Mouse (Mus musculus): ENCODE data around the gene Hist2h2ab. TPM values are rescaled to one million over a fixed set of nuclear protein-coding genes. Genes with fewer than 3 reads are reported as not detected.
"Not testable (repeated sequence)": the region's sequence is repeated elsewhere in the genome, so short reads cannot be mapped to it uniquely, and the experiment has no call there.

Gene Hist2h2ab
- polyA plus RNA-seq, 1 experiment from 2014 or later, result 0.72 TPM

DNA sequence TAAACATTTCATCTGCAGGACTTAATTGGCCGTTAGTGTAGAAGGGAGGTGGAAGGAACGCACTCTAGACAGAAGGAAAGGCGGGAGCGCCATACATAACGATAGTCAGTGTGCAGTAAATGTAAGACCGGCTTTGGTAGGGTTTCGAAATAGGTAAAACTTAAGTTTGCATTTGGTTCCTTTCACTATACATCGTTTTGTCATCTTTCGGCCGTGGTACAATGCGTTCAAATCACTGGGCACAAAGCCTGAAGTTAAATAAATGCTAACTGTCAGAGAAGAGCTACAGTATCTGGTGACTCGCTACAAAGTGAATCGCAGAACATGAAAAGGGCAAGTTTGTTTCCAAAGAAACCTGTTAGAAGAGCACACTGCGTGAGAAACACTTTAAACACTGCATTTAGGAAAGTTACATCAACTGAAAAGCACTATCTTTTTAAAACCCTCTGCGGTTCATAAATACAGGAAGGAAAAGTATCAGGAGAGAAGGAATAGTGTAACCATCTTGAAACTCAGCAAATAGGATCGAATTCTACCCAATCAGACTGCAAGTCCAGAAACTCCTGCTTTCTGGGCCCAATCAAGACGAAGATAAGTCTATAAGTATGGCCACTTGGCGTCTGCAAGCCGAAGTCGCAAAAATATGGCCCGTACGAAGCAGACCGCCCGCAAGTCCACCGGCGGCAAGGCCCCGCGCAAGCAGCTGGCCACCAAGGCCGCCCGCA lies 48.5 kb downstream of the Hist2h2ab start, which contains the start of gene Hist2h3b:
Hist2h3b (plus strand) TSS at position 604 of the 725 bp plus-strand sequence.
- peaks cover 20% of the 10 kb centered on the region; the same call in 1 of the 2 replicates for H3K4me1 ChIP-seq (ENCODE audit: control insufficient read depth, insufficient read depth, low read length)
- no peaks in the 10 kb centered on the region for H3K36me3 ChIP-seq (ENCODE audit: control insufficient read depth, insufficient read depth, low read length)
- no peaks in the 10 kb centered on the region for H3K27me3 ChIP-seq (ENCODE audit: control insufficient read depth, insufficient read depth, low read length)
- peak within 1 kb of the TSS; percentile 93 for H3K4me2 ChIP-seq (ENCODE audit: low read depth, low read length)
- peak within 1 kb of the TSS; percentile 53 for H3K9ac ChIP-seq (replicated peaks; ENCODE audit: low read depth, low read length)
- WGBS, result 17% methylated on average over 28 of the region's 30 CpGs
- H3K4me3 ChIP-seq (ENCODE audit: low read depth, low read length), result peak within 1 kb of the TSS; percentile 55
- no peaks in the 10 kb centered on the region for H3K9me3 ChIP-seq (ENCODE audit: control insufficient read depth, low read length)
- H3K27ac ChIP-seq (ENCODE audit: low read depth, low read length), result peak within 1 kb of the TSS; percentile 92
- ATAC-seq (ENCODE audit: low read depth), result peak; percentile 65

DNA sequence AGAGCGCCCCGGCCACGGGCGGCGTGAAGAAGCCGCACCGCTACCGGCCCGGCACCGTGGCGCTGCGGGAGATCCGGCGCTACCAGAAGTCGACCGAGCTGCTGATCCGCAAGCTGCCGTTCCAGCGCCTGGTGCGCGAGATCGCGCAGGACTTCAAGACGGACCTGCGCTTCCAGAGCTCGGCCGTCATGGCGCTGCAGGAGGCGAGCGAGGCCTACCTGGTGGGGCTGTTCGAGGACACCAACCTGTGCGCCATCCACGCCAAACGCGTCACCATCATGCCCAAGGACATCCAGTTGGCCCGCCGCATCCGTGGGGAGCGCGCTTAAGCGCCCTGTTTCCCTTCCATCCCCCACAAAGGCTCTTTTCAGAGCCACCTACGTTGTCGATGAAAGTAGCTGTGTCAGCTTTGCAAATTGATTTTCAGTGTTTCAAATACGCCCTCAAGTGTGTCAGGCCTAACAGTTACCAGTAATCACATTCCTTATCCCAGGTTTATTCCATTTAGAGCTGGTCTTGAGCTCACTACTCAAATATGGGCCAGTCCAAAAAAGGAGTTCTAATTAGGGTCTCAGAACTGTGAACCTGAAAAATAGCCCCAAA lies 49.2 kb downstream of the Hist2h2ab start:
- Histone ChIP-seq H3K27ac (ENCODE audit: low read depth, low read length) (peak overlapping the region; percentile 92), H3K4me2 (ENCODE audit: low read depth, low read length) (peak overlapping the region; percentile 93), H3K4me1 (ENCODE audit: control insufficient read depth, insufficient read depth, low read length) (peaks cover 16% of the 10 kb centered on the region; the same call in 1 of the 2 replicates), H3K4me3 (ENCODE audit: low read depth, low read length) (peak overlapping the region; percentile 55), H3K9ac (replicated peaks; ENCODE audit: low read depth, low read length) (peak overlapping the region; percentile 53)
- H3K9me3 ChIP-seq (ENCODE audit: control insufficient read depth, low read length); H3K27me3 ChIP-seq (ENCODE audit: control insufficient read depth, insufficient read depth, low read length); H3K36me3 ChIP-seq (ENCODE audit: control insufficient read depth, insufficient read depth, low read length): not testable (repeated sequence)
- peak; percentile 47 for ATAC-seq (ENCODE audit: low read depth)
- WGBS, result under 1% methylated on average over 9 of the region's 44 CpGs

Small RNAs within 50 kb of the gene (microRNA-seq; reads per million reads assigned to microRNA genes)
- not detected for gene Gm44492
- not detected for gene Gm47311
- not detected for gene Gm47313

Other genes starting within 250 kb of the Hist2h2ab start
- 45.5 and 49.2 TPM in 2 replicates for gene Plekho1, start 223.9 kb upstream of the Hist2h2ab start, polyA plus RNA-seq (2014; fragmentation: Nextera tagmentation; extraction: Ambion mirVana)
- 45.6 and 51.0 TPM in 2 replicates for gene Vps45, start 161.4 kb upstream of the Hist2h2ab start, polyA plus RNA-seq (2014; fragmentation: Nextera tagmentation; extraction: Ambion mirVana)
- gene Otud7b, start 115.3 kb upstream of the Hist2h2ab start, polyA plus RNA-seq (2014; fragmentation: Nextera tagmentation; extraction: Ambion mirVana), result 4.6 and 8.3 TPM in 2 replicates
- 10.9 and 11.6 TPM in 2 replicates for gene Mtmr11, start 57.9 kb upstream of the Hist2h2ab start, polyA plus RNA-seq (2014; fragmentation: Nextera tagmentation; extraction: Ambion mirVana)
- 145 and 150 TPM in 2 replicates for gene Sf3b4, start 47.5 kb upstream of the Hist2h2ab start, polyA plus RNA-seq (2014; fragmentation: Nextera tagmentation; extraction: Ambion mirVana)
- 91.0 and 91.7 TPM in 2 replicates for gene Sv2a, start 38.7 kb upstream of the Hist2h2ab start, polyA plus RNA-seq (2014; fragmentation: Nextera tagmentation; extraction: Ambion mirVana)
- 61.5 and 69.0 TPM in 2 replicates for gene Bola1, start 156 bp upstream of the Hist2h2ab start, polyA plus RNA-seq (2014; fragmentation: Nextera tagmentation; extraction: Ambion mirVana)
- 1.3 and 2.1 TPM in 2 replicates for gene Hist2h2ac, start 1.0 kb downstream of the Hist2h2ab start, polyA plus RNA-seq (2014; fragmentation: Nextera tagmentation; extraction: Ambion mirVana)
- gene Hist2h2be, start 1.3 kb downstream of the Hist2h2ab start, polyA plus RNA-seq (2014; fragmentation: Nextera tagmentation; extraction: Ambion mirVana), result 4.3 and 4.8 TPM in 2 replicates
- gene Hist2h3c2, start 19.3 kb downstream of the Hist2h2ab start, polyA plus RNA-seq (2014; fragmentation: Nextera tagmentation; extraction: Ambion mirVana), result 0.71 and 1.1 TPM in 2 replicates
- 32.6 and 49.7 TPM in 2 replicates for gene Hist2h2aa2, start 20.4 kb downstream of the Hist2h2ab start, polyA plus RNA-seq (2014; fragmentation: Nextera tagmentation; extraction: Ambion mirVana)
- gene Hist2h2aa1, start 25.6 kb downstream of the Hist2h2ab start, polyA plus RNA-seq (2014; fragmentation: Nextera tagmentation; extraction: Ambion mirVana), result 9.7 and 17.4 TPM in 2 replicates
- 0.18 and 0.67 TPM in 2 replicates for gene Hist2h3c1, start 26.8 kb downstream of the Hist2h2ab start, polyA plus RNA-seq (2014; fragmentation: Nextera tagmentation; extraction: Ambion mirVana)
- gene Hist2h4, start 43.4 kb downstream of the Hist2h2ab start, polyA plus RNA-seq (2014; fragmentation: Nextera tagmentation; extraction: Ambion mirVana), result 4.2 TPM in 2 replicates
- 5.3 and 11.5 TPM in 2 replicates for gene Hist2h3b, start 48.8 kb downstream of the Hist2h2ab start, polyA plus RNA-seq (2014; fragmentation: Nextera tagmentation; extraction: Ambion mirVana)
- 2.0 and 2.8 TPM in 2 replicates for gene Hist2h2bb, start 49.9 kb downstream of the Hist2h2ab start, polyA plus RNA-seq (2014; fragmentation: Nextera tagmentation; extraction: Ambion mirVana)
- gene Fcgr1, start 74.1 kb downstream of the Hist2h2ab start, polyA plus RNA-seq (2014; fragmentation: Nextera tagmentation; extraction: Ambion mirVana), result 0.37 and 1.7 TPM in 2 replicates
- not detected in 2 replicates for gene BC107364, start 232.4 kb downstream of the Hist2h2ab start, polyA plus RNA-seq (2014; fragmentation: Nextera tagmentation; extraction: Ambion mirVana)